Mouse (Mus musculus) liver (tissue): ENCODE measurements around the gene Nop14.

Source experiments
- DNase-seq: peaks from one replicate; pipeline ENCODE4 v3.0.0-alpha.2; 2020; ENCODE audit warnings: mixed read lengths

The Nop14 gene

GRCm38 (mm10) chr5:34659686-34660590 is at the start of gene Nop14, which contains the start of gene Grk4:
Gene Nop14, minus strand, starts transcription at chr5:34660148.
Gene Grk4, plus strand, starts transcription at chr5:34660379.
- peak; percentile 98 for DNase-seq

DNA sequence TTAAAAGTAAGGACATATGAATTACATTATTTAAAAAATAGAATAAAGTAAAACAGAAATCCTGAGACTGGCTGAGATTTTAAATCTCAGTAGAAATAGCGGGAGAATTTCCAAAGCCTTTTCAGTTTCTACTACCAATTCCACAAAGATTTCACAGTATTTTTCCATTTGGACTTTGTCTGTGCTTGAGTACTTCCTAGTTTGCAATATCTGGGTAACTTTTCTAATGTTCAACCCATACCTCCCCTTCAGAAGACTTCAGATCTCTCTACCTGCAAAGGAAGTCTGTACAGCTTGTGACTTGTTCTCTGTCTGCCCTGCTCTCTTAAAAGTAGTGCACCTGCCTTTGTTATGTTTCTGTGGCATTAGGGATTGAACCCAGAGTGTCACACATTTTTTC is 48.5 kb upstream of the Nop14 start:
- DNase-seq, result no peak

- DNase-seq, result no peak
Measured at GRCm38 (mm10) chr5:34695521-34695920, 35.6 kb upstream of the Nop14 start.

DNA sequence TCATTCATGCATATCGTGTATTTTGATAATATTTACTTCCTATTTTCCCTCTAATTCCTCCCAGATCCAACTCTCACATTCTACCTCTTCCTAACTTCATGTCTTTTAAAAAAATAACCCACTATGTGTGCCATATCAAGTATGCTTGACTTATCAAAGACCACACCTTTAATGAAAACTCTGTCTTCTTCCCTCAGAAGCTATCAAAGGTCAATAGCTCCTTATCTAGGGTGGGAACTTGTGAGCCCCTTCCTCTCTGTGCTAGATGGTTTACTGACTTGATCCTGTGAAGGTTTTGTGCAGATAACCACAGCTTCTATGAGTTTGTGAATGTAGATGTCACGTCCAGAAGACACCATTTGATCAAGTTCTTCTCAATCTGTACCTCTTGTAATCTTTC is 32.8 kb upstream of the Nop14 start:
- DNase-seq, result no peak

DNA sequence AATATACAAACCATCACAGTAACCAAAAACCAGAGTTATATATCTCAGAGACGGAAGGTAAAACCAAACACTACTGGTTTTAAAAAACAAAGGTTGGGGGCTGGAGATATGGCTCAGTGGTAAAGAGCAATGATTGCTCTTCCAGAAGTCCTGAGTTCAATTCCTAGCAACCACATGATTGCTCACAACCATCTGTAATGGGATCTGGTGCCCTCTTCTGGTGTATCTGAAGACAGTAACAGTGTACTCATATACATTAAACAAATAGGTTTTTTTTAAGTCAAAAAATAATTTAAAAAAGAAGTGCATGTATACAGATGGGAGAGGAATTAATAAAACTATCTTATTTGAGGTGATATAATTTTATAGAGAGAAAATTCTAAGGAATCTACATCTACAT is 29.9 kb upstream of the Nop14 start:
- no peak for DNase-seq

DNA sequence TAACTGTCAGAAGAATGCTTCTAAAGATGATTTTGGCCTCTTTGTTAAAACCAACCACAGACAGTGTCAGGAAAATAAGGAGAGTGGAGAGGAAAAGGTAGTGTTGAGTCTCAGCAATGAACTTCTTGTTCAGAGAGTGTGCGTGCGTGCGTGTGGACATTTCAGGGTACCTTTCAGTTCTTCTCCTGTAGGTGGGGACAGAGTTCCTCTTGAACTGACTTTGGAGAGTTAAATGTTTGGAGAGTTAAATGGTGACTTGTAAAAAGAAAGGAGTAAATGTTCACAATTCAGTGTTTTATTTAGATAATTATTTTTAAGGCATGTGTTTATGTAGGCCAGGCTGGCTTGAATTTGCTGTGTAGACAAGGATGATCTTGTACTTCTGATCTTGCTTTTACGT is 10.3 kb upstream of the Nop14 start:
- no peak for DNase-seq

GRCm38 (mm10) chr5:34669493-34669892 is 9.5 kb upstream of the Nop14 start:
- no peak for DNase-seq

GRCm38 (mm10) chr5:34663231-34663630 is 3.3 kb upstream of the Nop14 start:
- no peak for DNase-seq

DNA sequence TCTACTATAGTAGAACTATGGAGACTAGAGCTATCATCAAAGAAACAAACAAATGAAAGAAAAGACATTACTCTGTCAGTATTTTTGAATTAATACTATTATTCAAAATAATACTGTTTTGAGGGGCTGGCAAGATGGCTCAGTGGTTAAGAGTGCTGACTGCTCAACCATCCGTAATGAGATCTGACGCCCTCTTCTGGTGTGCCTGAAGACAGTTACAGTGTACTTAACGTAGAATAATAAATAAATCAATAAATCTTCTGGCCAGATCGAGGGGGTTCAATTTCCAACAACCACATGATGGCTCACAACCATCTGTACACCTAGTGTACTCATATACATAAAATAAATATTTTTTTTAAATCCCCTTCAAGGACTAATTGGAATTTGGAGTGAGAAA is 2.0 kb upstream of the Nop14 start:
- DNase-seq, result no peak

GRCm38 (mm10) chr5:34660591-34661130 is 713 bp upstream of the Nop14 start:
- no peak for DNase-seq

DNA sequence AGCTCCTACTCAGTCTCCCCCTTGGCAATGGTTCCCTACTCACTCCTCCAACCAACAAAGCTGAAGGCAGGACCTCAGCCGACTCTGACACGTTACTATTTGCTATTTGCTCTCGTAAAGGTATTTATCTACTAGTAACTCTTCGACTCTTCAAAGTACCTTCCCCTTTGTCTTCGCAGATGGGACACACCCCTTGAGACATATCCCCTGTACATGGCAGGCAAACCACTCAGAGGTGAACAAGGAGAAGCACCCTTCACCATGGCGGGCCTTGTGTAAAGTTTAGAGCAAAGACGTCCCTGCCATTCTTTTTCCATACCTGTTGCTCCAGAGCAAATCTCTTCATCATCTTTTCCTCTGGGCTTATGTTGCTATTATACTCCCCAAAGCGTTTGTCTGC is 2.4 kb downstream of the Nop14 start:
- no peak for DNase-seq

DNA sequence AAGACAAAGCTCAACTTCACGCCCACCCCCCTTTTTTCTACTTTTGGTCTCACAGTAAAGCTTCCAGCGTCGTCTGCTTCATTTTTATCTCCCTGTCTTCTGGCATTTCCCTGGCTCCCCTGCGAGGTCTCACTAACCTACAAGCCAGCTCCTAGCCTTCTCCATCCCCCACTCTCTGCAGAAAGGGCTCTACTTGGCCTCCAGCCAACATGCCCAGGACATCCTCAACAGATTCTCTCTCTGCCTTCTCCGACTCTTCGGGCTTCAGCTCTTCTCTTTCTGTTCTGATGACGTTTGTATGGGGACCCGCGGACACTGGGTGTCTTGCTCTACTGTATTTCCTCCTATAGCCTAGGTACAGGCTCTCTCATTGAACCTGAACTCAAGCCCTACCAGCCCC is 5.1 kb downstream of the Nop14 start:
- no peak for DNase-seq

DNA sequence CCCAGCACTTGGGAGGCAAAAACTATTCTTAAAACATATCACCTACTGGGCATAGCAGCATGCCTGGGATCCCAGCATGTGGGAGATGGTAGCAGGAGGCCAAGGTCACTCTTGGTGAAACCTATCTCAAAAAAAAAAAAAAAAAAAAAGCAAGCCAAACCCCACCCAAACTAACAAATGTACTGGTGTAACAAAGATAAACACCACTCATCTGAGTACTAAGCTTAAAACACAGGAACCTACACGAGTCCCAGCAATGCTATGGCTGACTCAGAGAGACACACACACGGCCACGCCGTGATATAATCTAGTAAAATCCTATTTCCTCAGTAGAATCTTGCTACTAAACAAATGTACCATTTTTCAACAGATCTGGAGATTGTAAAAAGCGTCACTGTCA is 7.0 kb downstream of the Nop14 start:
- DNase-seq, result no peak

- peak; percentile 79 for DNase-seq
Measured at GRCm38 (mm10) chr5:34647581-34647980, 12.4 kb downstream of the Nop14 start.

DNA sequence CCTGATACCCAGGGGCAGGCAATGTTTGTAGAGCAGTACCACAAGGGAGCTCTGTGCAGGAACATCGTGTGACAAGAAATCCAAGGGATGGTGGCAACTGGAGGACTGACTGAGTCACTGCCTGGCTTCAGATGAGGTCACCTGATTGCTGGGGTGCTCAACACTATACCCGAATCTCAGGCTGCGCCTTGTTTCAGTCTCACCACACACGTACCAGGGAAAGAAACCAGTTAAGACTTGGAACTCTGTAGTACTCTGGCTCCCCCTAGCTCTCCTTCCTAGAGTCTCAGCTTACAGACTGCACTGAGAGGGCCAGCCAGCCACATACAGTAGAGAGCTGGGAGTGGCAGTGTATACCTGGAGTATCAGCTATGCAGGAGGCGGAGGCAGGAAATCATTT is 17.0 kb downstream of the Nop14 start:
- DNase-seq, result peak; percentile 36

- no peak for DNase-seq
Measured at GRCm38 (mm10) chr5:34641991-34642390, 18.0 kb downstream of the Nop14 start.

DNA sequence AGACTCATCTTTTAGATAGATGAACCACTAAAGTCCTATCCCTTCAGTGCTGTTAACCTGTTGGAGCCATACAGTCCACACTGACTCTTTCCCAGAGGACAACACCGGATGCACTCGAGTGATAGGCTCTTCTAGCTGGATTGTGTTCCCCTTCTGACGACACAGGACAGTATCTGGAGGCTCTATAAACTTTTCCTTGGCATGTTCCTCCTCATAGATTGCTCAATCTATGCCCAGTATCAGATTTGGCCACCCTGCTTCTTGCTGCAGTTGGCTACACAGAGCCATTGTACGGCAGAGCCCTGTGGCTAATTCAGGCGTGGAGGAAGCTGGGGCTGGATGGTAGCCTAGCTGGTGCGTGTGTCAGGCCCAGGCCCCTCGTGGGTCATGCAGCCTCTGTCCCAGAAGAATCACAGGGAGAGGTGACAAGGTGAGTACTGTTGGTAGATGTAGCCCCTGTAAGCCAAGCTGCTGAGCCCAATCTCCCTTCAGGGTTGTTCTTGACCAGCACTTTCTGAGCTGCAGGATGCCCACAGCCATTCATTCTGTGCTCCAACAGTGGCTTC is 22.3 kb downstream of the Nop14 start:
- DNase-seq, result no peak

DNA sequence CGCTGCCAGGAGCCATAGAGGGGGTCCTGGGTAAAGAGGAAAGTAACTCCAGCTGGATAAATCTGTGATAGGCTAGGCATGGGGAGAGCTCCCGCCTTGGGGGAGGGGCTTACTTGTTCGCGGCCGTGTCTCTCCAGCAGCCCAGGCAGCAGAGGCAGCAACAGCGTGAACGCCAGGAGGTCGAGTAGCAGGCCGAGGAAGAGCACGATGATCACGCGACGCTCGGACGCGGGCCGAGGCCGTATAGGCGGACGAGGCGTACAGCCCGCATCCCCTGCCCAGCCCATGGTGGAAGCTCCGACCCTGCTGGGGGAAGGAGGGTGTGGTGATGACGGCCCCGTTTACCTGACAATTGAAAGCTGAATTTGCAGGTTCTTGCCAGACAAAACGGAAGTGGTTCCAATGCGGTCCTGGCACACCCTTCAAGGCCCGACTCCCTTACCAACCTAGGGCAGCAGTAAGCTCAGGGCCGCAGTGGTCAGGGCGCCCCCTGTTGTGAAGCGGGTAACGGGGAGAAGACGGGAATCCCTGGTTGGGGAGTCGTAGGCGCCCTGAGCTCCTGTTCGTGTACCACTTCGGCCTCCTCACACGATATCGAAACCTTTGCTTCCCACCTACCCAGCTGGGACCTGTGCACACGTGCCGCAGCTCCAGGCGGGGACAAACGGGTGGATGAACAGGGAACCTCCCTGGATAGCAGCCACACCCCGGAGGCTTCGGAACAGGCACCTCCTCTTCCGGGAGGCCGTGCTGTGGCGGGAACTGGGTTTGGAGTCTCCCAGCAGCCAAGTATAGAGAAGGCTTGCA is 23.3 kb downstream of the Nop14 start, which contains the start of gene Mfsd10:
Gene Mfsd10 (minus strand): TSS at position 732 of the 807 bp plus-strand sequence.
- DNase-seq, result peak; percentile 90

GRCm38 (mm10) chr5:34635665-34636192 is 24.2 kb downstream of the Nop14 start:
- DNase-seq, result peak; percentile 37

DNA sequence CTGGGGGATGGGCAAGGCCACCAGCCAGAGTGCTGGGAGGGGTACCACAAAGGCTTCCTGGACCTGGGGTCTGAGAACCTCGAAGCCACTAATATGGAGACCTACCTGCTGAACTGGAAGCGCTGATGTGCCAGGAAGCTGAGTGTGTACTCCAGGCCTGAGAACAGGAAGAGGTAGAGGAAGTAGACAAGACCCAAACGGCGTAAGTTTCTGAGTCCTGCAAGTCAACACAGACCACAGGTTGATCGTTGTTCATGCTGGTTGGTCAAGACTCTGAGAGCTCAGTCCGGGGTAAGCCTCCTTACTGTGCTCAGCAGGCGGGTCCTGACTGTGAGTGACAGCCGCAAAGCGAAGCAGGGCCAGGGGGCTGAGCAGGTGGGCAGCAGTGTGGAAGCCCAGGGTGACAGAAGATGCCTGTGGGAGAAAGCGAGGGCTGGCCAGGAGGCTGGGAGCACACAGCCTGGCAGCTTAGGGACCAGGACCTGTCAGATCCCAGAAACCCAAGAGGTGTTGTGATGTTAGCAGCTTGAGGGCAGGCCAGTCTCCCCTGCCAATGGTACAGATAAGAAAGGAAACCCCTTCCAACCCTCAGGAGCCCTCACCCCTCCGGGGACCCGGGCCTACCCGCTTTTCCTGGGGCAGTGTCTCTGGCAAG is 25.1 kb downstream of the Nop14 start:
- no peak for DNase-seq

- DNase-seq, result peak; percentile 48
Measured at GRCm38 (mm10) chr5:34633641-34634040, 26.3 kb downstream of the Nop14 start.

DNA sequence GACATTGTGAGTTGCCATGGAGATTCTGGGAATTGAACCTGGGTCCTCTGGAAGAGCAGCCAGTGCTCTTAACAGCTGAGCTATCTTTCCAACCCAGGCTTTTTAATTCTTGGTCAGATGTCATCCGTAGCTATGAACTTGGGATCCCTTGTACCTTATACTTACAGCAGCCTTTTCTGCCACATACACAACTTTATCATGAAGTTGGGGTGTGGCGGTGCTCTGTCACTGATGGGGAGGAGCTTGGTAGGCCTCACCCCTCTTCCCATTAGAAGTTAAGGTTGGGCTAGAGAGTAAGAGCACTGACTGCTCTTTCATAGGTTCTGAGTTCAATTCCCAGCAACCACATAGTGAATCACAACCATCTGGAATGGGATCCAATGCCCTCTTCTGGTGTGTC is 27.0 kb downstream of the Nop14 start:
- peak; percentile 72 for DNase-seq
